Mouse (Mus musculus): ENCODE data around the gene Osbpl11. TPM values are rescaled to one million over a fixed set of nuclear protein-coding genes. Genes with fewer than 3 reads are reported as not detected.

The Osbpl11 gene
- total and polyA plus RNA-seq, 3 experiments: 8.9 to 18.4 (median 17.0) TPM

GRCm38 (mm10) chr16:33288536-33288935 is 103.7 kb downstream of the Osbpl11 start:
- Histone ChIP-seq H3K27ac (no peak overlapping the region), H3K9ac (ENCODE audit: low read depth, low read length) (no peak overlapping the region), H3K36me3 (ENCODE audit: control insufficient read depth, insufficient read depth, low read length) (no peaks in the 10 kb centered on the region), H3K4me1 (ENCODE audit: control insufficient read depth, insufficient read depth, low read length) (no peaks in the 10 kb centered on the region), H3K27me3 (ENCODE audit: control insufficient read depth, insufficient read depth, low read length) (no peaks in the 10 kb centered on the region), H3K79me2 (replicated peaks; ENCODE audit: control insufficient read depth, insufficient read depth, low read length) (no peaks in the 10 kb centered on the region), H3K4me3 (no peak overlapping the region)
- WGBS: 90% methylated on average over 9 of the region's 9 CpGs
- DNase-seq: no peak
- TF ChIP-seq CTCF (IDR thresholded peaks at IDR 0.05): no peak
- no peak for TF ChIP-seq POLR2A (IDR thresholded peaks at IDR 0.05; ENCODE audit: insufficient read depth, low read depth, low read length)
- no peak for TF ChIP-seq EP300 (IDR thresholded peaks at IDR 0.05; ENCODE audit: insufficient read depth, low read depth, low read length)
- intact Hi-C loops (cut with DNase I): no loop called here

- intact Hi-C loops (cut with DNase I): no loop called here
- no peak for DNase-seq
- Histone ChIP-seq H3K36me3 (ENCODE audit: control insufficient read depth, insufficient read depth, low read length) (no peaks in the 10 kb centered on the region), H3K79me2 (replicated peaks; ENCODE audit: control insufficient read depth, insufficient read depth, low read length) (no peaks in the 10 kb centered on the region), H3K4me1 (ENCODE audit: control insufficient read depth, insufficient read depth, low read length) (no peaks in the 10 kb centered on the region), H3K9ac (ENCODE audit: low read depth, low read length) (no peak overlapping the region), H3K27ac (no peak overlapping the region), H3K27me3 (ENCODE audit: control insufficient read depth, insufficient read depth, low read length) (no peaks in the 10 kb centered on the region), H3K4me3 (no peak overlapping the region)
- 82% methylated on average over 7 of the region's 7 CpGs for WGBS
- TF ChIP-seq POLR2A (IDR thresholded peaks at IDR 0.05; ENCODE audit: insufficient read depth, low read depth, low read length): no peak
- TF ChIP-seq CTCF (IDR thresholded peaks at IDR 0.05): no peak
Observed at GRCm38 (mm10) chr16:33289981-33290380, 105.1 kb downstream of the Osbpl11 start.

- no peak overlapping the region for H3K9ac ChIP-seq (ENCODE audit: low read depth, low read length)
- H3K27ac ChIP-seq: no peak overlapping the region
- WGBS: 95% methylated on average over 7 of the region's 7 CpGs
- H3K4me3 ChIP-seq: no peak overlapping the region
- no peaks in the 10 kb centered on the region for H3K36me3 ChIP-seq (ENCODE audit: control insufficient read depth, insufficient read depth, low read length)
- no peak for DNase-seq
- no peaks in the 10 kb centered on the region for H3K79me2 ChIP-seq (replicated peaks; ENCODE audit: control insufficient read depth, insufficient read depth, low read length)
- intact Hi-C loops (cut with DNase I): no loop called here
- no peaks in the 10 kb centered on the region for H3K27me3 ChIP-seq (ENCODE audit: control insufficient read depth, insufficient read depth, low read length)
- no peaks in the 10 kb centered on the region for H3K4me1 ChIP-seq (ENCODE audit: control insufficient read depth, insufficient read depth, low read length)
- TF ChIP-seq POLR2A (IDR thresholded peaks at IDR 0.05; ENCODE audit: insufficient read depth, low read depth, low read length) (no peak), EP300 (IDR thresholded peaks at IDR 0.05; ENCODE audit: insufficient read depth, low read depth, low read length) (no peak), CTCF (IDR thresholded peaks at IDR 0.05) (no peak)
Observed at GRCm38 (mm10) chr16:33292241-33292640, 107.4 kb downstream of the Osbpl11 start.

Other genes starting within 250 kb of the Osbpl11 start
- under 1 TPM; 0.57 to 0.84 TPM for gene Iqcg, start 128.9 kb upstream of the Osbpl11 start, total RNA-seq (2021)
- gene Iqcg, start 128.9 kb upstream of the Osbpl11 start, polyA plus RNA-seq (2012; rRNA removed): 0.09 and 0.25 TPM in 2 replicates
- 100 to 1,000 TPM; 298 to 319 TPM for gene Rpl35a, start 128.6 kb upstream of the Osbpl11 start, total RNA-seq (2021)
- 167 and 313 TPM in 2 replicates for gene Rpl35a, start 128.6 kb upstream of the Osbpl11 start, polyA plus RNA-seq (2012; rRNA removed)
- 1 to 10 TPM; 1.9 to 2.0 TPM for gene Lmln, start 122.5 kb upstream of the Osbpl11 start, total RNA-seq (2021)
- gene Lmln, start 122.5 kb upstream of the Osbpl11 start, polyA plus RNA-seq (2012; rRNA removed): 1.1 and 1.8 TPM in 2 replicates
- gene Snx4, start 66.4 kb downstream of the Osbpl11 start, total RNA-seq (2021): 10 to 100 TPM; 21.5 to 21.7 TPM
- gene Snx4, start 66.4 kb downstream of the Osbpl11 start, polyA plus RNA-seq (2012; rRNA removed): 11.7 and 16.6 TPM in 2 replicates
- 10 to 100 TPM; 37.9 to 40.9 TPM for gene Zfp148, start 195.8 kb downstream of the Osbpl11 start, total RNA-seq (2021)
- gene Zfp148, start 195.8 kb downstream of the Osbpl11 start, polyA plus RNA-seq (2012; rRNA removed): 6.1 and 12.3 TPM in 2 replicates

Data from heart, adult 2 months (tissue).